Mouse (Mus musculus) left cerebral cortex, adult 9 months (tissue): ENCODE measurements around the gene Ltbp1.

Source experiments
- DNase-seq, 2 experiments: peaks; one replicate each; pipeline ENCODE4 v3.0.0; 2022; ENCODE audit warnings: low spot score in 2 of 2

The Ltbp1 gene

GRCm38 (mm10) chr17:75056631-75057030 lies 51.3 kb downstream of the Ltbp1 start:
- no peak for DNase-seq

- DNase-seq = no peak
These were observed 61.0 kb downstream of the Ltbp1 start for GRCm38 (mm10) chr17:75066340-75066739.

GRCm38 (mm10) chr17:75067314-75067713 lies 61.9 kb downstream of the Ltbp1 start:
- DNase-seq = no peak

- DNase-seq = no peak
These were observed 63.9 kb downstream of the Ltbp1 start for GRCm38 (mm10) chr17:75069232-75069631.

- DNase-seq = no peak
These were observed 65.8 kb downstream of the Ltbp1 start for GRCm38 (mm10) chr17:75071174-75071573.

GRCm38 (mm10) chr17:75071749-75072148 lies 66.4 kb downstream of the Ltbp1 start:
- no peak for DNase-seq

- no peak for DNase-seq
These were observed 68.5 kb downstream of the Ltbp1 start for GRCm38 (mm10) chr17:75073887-75074286.

GRCm38 (mm10) chr17:75074978-75075699 lies 69.8 kb downstream of the Ltbp1 start:
- DNase-seq = peak in 1 of 2 experiments; percentile 31

- no peak for DNase-seq
These were observed 76.0 kb downstream of the Ltbp1 start for GRCm38 (mm10) chr17:75081401-75081800.

- no peak for DNase-seq
These were observed 77.1 kb downstream of the Ltbp1 start for GRCm38 (mm10) chr17:75082449-75082848.

- peak; percentile 10 to 39 for DNase-seq
These were observed 82.1 kb downstream of the Ltbp1 start for GRCm38 (mm10) chr17:75087296-75087941.

- peak in 1 of 2 experiments; percentile 7 for DNase-seq
These were observed 82.9 kb downstream of the Ltbp1 start for GRCm38 (mm10) chr17:75088232-75088631.

GRCm38 (mm10) chr17:75088727-75089126 lies 83.4 kb downstream of the Ltbp1 start:
- DNase-seq = peak; percentile 6 to 52

- DNase-seq = no peak
These were observed 85.2 kb downstream of the Ltbp1 start for GRCm38 (mm10) chr17:75090556-75090955.

- DNase-seq = no peak
These were observed 88.2 kb downstream of the Ltbp1 start for GRCm38 (mm10) chr17:75093563-75093962.

GRCm38 (mm10) chr17:75094591-75094990 lies 89.2 kb downstream of the Ltbp1 start:
- DNase-seq = no peak

- DNase-seq = no peak
These were observed 91.4 kb downstream of the Ltbp1 start for GRCm38 (mm10) chr17:75096727-75097126.

- DNase-seq = no peak
These were observed 92.0 kb downstream of the Ltbp1 start for GRCm38 (mm10) chr17:75097367-75097766.

GRCm38 (mm10) chr17:75101215-75101614 lies 95.8 kb downstream of the Ltbp1 start:
- no peak for DNase-seq

- no peak for DNase-seq
These were observed 96.6 kb downstream of the Ltbp1 start for GRCm38 (mm10) chr17:75101994-75102393.

- DNase-seq = peak in 1 of 2 experiments; percentile 25
These were observed 102.0 kb downstream of the Ltbp1 start for GRCm38 (mm10) chr17:75107412-75107811.

GRCm38 (mm10) chr17:75107879-75108278 lies 102.5 kb downstream of the Ltbp1 start:
- DNase-seq = no peak

- DNase-seq = no peak
These were observed 103.8 kb downstream of the Ltbp1 start for GRCm38 (mm10) chr17:75109081-75109716.
